Mouse (Mus musculus) cerebellum, adult 2 months (tissue): ENCODE measurements around the gene Thnsl1.

Source experiments
- CTCF ChIP-seq: fragments of 200-500 bp; IDR thresholded peaks from 2 replicates; pipeline ENCODE4 v1.5.1; 2011; ENCODE audit warnings: low read depth, mild to moderate bottlenecking, control low read depth, low read length, moderate library complexity, borderline replicate concordance; ENCODE audit not compliant: insufficient read depth
- POLR2A ChIP-seq: fragments of 200-500 bp; IDR thresholded peaks from 2 replicates; pipeline ENCODE4 v1.6.1; 2011; ENCODE audit warnings: low read length, control low read depth, borderline replicate concordance; ENCODE audit not compliant: insufficient read depth

DNA sequence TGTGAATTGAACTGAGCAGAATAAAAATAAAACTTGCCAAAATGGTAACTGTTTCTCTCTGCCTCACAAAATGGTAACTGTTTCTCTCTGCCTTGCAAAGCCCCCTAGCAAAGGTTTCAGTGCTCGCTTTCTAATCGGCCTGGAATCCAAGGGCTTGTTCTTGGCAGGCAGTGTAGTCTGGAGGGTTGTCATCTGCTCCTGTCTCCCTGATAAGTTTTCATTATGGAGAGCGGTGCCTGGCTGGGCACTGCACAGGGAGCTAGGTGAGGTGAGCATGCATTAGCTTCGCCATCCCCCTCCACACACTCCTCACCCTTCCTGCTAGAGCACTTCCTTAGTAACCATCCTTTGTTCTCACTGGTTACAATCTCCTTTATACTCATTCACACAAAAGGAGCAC, 54.5 kb downstream of the Thnsl1 start:
- TF ChIP-seq POLR2A (no peak), CTCF (no peak)
